Mouse (Mus musculus) liver, embryonic 14.5 days (tissue): ENCODE measurements at regions not wholly inside any gene's neighbourhood (a gene's known extent, or its start where the extent isn't known, plus 50 kb on each side); places are given as distances from the start of the nearest gene placed in this dataset.
"Not testable (repeated sequence)": the region's sequence is repeated elsewhere in the genome, so short reads cannot be mapped to it uniquely, and the experiment has no call there.

Experiments
- ATAC-seq: fragments of 200-750 bp; cut with Nextera tagmentation; 2 replicates; pipeline ENCODE4 v1.8.0; 2017; ENCODE audit warnings: moderate number of reproducible peaks, mild to moderate bottlenecking, moderate library complexity; ENCODE audit not compliant: insufficient read depth
- DNase-seq, 3 experiments: peaks; one replicate each; pipeline ENCODE4 v3.0.0-alpha.2; 2012 to 2013; ENCODE audit warnings: low read depth in 3 of 3, low spot score in 3 of 3
- H3K27ac ChIP-seq: fragments of 300-500 bp; sonication (generic); 2 replicates; pipeline ENCODE4 v1.5.1; 2014; ENCODE audit warnings: moderate library complexity, mild to moderate bottlenecking, control low read depth, inconsistent platforms
- H3K27me3 ChIP-seq: fragments of 300-500 bp; sonication (generic); 2 replicates; pipeline ENCODE4 v1.6.1; 2014; ENCODE audit warnings: mild to moderate bottlenecking, low read length, moderate library complexity; ENCODE audit not compliant: control insufficient read depth, insufficient read depth
- H3K36me3 ChIP-seq: fragments of 300-500 bp; sonication (generic); replicated peaks from 2 replicates; pipeline ENCODE4 v1.6.1; 2014; ENCODE audit warnings: low read depth; ENCODE audit not compliant: control insufficient read depth, insufficient read depth
- H3K4me1 ChIP-seq, 2 experiments: fragments of 200-500 bp in 1 of 2; fragments of 300-500 bp in 1 of 2; sonication (generic) in 1 of 2; replicated peaks; 2 replicates each; pipeline ENCODE4 v1.6.1; 2012 to 2014; ENCODE audit warnings: antibody characterized with exemption in 1 of 2, inconsistent platforms in 1 of 2, low read length in 1 of 2; ENCODE audit not compliant: control insufficient read depth in 2 of 2, insufficient read depth in 2 of 2
- H3K4me2 ChIP-seq: fragments of 300-500 bp; sonication (generic); 2 replicates; pipeline ENCODE4 v1.6.1; 2014; ENCODE audit warnings: low read depth, mild to moderate bottlenecking, control low read depth, moderate library complexity
- H3K4me3 ChIP-seq, 2 experiments: fragments of 200-500 bp in 1 of 2; fragments of 300-500 bp in 1 of 2; sonication (generic) in 1 of 2; 2 replicates each; pipeline ENCODE4 v1.5.1; 2012 to 2014; ENCODE audit warnings: low read depth in 2 of 2, low read length in 2 of 2, mild to moderate bottlenecking in 2 of 2, control low read depth in 1 of 2, inconsistent platforms in 1 of 2, moderate library complexity in 1 of 2; ENCODE audit not compliant: insufficient read depth in 1 of 2
- H3K9ac ChIP-seq: fragments of 300-500 bp; sonication (generic); replicated peaks from 2 replicates; pipeline ENCODE4 v1.6.1; 2014; ENCODE audit warnings: mild to moderate bottlenecking, control low read depth, moderate library complexity
- H3K9me3 ChIP-seq: fragments of 300-500 bp; sonication (generic); 2 replicates; pipeline ENCODE4 v1.6.1; 2016; ENCODE audit warnings: low read length, mixed read lengths; ENCODE audit not compliant: control insufficient read depth
- CTCF ChIP-seq: IDR thresholded peaks from 2 replicates; pipeline ENCODE4 v1.5.1; 2016; ENCODE audit warnings: antibody characterized with exemption, low read depth, control low read depth
- EP300 ChIP-seq: IDR thresholded peaks from 2 replicates; pipeline ENCODE4 v1.6.1; 2016; ENCODE audit warnings: antibody characterized with exemption, low read depth
- WGBS: fragments of 180-500 bp; shearing (Covaris S2); extraction: QIAGEN DNeasy Blood & Tissue Kit; methylation state at CpG from one replicate; pipeline ENCODE4 v1.1.7; 2014; ENCODE audit not compliant: insufficient replicate concordance; 5-methylcytosine and 5-hydroxymethylcytosine counted together

DNA sequence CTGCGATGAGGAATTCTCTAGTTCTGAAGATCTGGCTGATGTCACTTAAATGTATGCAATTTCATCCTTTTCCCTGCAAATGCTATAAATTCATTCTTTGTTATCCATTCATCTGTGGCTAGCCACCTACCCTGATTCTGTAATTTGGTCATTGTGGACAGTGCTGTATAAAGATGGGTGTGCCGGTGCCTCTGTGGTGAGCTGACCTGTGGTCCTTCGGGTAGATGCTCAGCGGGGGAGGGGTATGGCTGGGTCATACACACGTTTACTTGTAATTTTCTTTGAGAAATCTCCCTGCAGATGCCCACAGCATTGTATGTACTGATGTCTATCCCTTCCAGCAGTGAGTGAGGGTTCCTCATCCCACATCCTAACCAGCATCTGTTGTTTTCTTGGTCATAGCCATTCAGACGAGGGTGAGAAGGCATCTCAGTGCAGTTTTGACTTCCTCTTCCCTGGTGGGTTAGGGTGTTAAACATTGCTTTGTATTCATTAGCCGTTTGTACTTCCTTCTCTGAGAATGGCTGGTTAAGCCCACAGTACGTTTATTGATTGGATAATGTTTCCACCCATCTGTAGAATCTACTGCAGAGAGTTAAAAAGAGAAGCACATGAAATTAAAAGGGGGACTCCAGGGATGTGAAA lies 169.3 kb upstream of the Frmd6 start:
- H3K9ac ChIP-seq = no peak overlapping the region
- no peaks in the 10 kb centered on the region for H3K27me3 ChIP-seq
- no peak for ATAC-seq
- no peak overlapping the region for H3K4me3 ChIP-seq
- TF ChIP-seq EP300 = no peak
- TF ChIP-seq CTCF = no peak
- H3K36me3 ChIP-seq = no peaks in the 10 kb centered on the region
- no peak overlapping the region for H3K27ac ChIP-seq
- no peaks in the 10 kb centered on the region for H3K9me3 ChIP-seq
- H3K4me1 ChIP-seq = no peaks in the 10 kb centered on the region
- no peak for DNase-seq
- no peak overlapping the region for H3K4me2 ChIP-seq
- WGBS = 41% methylated on average over 8 of the region's 8 CpGs

DNA sequence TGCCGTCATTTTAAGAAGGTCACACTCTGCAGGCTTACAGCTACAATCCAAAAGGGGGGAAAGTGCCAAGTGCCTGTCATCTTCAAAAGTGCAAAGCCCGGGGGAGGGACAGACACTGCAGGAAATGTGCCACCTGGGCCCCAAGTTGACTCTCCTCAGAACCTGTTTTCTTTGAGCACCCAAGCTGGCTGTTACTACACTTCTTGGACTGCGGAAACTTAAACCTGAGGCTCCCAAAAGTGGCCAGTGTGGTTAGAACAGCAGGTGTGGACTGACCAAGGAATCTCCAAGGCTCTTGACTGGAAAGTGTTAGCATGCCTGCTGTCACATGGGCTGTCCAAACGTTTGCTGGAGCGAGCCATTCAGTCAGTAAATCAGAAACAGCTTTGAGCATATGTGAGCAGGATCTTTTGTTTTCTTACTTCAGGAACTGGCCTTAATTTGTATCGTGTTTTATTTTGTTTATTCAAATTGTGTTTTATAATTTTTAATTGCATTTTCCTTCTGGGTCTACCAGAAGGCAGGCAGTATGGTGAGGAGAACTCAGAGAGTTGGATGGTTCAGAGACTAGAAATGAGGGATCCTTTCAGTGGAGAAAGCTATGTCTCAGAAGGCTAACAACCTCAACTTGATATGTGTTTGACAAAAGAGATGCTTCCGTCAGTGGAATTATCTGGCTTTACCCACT lies 168.4 kb upstream of the Frmd6 start:
- Histone ChIP-seq H3K27ac (no peak overlapping the region), H3K9me3 (no peaks in the 10 kb centered on the region), H3K4me1 (no peaks in the 10 kb centered on the region), H3K4me3 (no peak overlapping the region), H3K9ac (no peak overlapping the region), H3K27me3 (no peaks in the 10 kb centered on the region), H3K4me2 (no peak overlapping the region), H3K36me3 (no peaks in the 10 kb centered on the region)
- ATAC-seq = no peak
- no peak for TF ChIP-seq CTCF
- no peak for TF ChIP-seq EP300
- 53% methylated on average over 7 of the region's 7 CpGs for WGBS
- no peak for DNase-seq

DNA sequence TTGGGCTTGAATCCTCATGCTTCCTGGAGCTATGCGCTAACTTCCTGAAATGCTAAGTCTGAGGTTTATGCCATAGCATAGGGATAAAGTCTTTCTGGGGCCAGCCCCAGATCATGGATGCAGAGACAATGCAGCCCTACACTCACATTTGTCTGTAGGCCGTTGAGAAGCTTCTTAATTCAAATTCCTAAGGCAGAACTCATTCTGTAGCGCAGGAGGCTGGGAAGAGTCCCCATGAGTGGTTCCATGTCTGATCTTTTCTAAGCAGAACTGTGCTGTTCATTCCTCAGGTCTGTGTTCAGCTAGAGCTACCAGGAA lies 167.9 kb upstream of the Frmd6 start:
- no peaks in the 10 kb centered on the region for H3K4me1 ChIP-seq
- no peaks in the 10 kb centered on the region for H3K9me3 ChIP-seq
- DNase-seq (no peak), ATAC-seq (no peak)
- TF ChIP-seq EP300 = no peak
- TF ChIP-seq CTCF = no peak
- H3K4me2 ChIP-seq = no peak overlapping the region
- no peak overlapping the region for H3K9ac ChIP-seq
- no peak overlapping the region for H3K4me3 ChIP-seq
- H3K36me3 ChIP-seq = no peaks in the 10 kb centered on the region
- no peak overlapping the region for H3K27ac ChIP-seq
- WGBS = 67% methylated on average over 3 of the region's 3 CpGs
- no peaks in the 10 kb centered on the region for H3K27me3 ChIP-seq

DNA sequence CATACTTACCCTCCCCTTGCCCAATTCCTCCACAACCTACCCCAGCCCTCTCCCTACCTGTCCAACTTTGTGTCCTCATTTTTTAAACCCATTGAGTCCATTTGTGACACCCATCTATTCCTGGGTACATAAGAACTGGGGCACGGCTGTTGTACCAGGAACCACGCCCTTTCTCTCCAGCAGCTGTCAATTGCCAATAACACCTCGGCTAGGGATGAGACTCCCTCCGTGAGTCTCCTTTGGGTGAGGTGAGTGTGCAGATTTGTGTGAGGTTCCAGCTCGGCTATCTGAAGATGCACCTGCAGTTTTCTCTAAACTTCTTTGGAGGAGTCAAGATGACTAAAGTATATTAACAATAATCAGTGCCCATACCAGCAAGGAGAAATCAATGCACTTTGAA lies 167.2 kb upstream of the Frmd6 start:
- H3K27me3 ChIP-seq = no peaks in the 10 kb centered on the region
- WGBS = 47% methylated on average over 5 of the region's 5 CpGs

DNA sequence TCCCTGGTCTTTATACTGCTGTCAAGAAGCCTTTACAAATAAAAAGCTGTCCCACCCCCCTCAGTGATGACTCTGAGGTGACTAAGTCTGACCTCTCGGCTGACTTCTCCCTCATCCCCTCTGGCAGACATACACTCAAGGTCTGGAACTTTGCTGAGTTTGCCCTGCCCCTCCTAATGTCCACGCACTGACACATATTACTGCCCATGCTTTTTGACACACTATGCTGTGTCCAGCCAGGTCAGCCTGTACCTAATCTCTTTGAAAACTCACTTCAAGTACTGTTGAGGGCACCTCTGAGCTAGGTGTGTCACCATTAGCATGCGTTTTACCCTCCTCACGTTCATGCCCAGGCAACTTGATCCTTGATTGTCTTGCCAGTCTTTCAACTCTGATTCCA lies 164.9 kb upstream of the Frmd6 start:
- Histone ChIP-seq H3K27me3 (no peaks in the 10 kb centered on the region), H3K9me3 (no peaks in the 10 kb centered on the region), H3K9ac (no peak overlapping the region), H3K4me1 (no peaks in the 10 kb centered on the region), H3K4me3 (no peak overlapping the region), H3K36me3 (no peaks in the 10 kb centered on the region), H3K27ac (no peak overlapping the region), H3K4me2 (no peak overlapping the region)
- no peak for DNase-seq
- 61% methylated on average over 4 of the region's 4 CpGs for WGBS
- TF ChIP-seq CTCF (no peak), EP300 (no peak)
- no peak for ATAC-seq

More for the DNA sequence above, 167.2 kb upstream of the Frmd6 start:
- Histone ChIP-seq H3K27ac (no peak overlapping the region), H3K9me3 (no peaks in the 10 kb centered on the region), H3K4me2 (no peak overlapping the region), H3K9ac (no peak overlapping the region), H3K36me3 (no peaks in the 10 kb centered on the region), H3K4me1 (no peaks in the 10 kb centered on the region), H3K4me3 (no peak overlapping the region)
- DNase-seq = no peak
- TF ChIP-seq CTCF (no peak), EP300 (no peak)
- ATAC-seq = no peak

DNA sequence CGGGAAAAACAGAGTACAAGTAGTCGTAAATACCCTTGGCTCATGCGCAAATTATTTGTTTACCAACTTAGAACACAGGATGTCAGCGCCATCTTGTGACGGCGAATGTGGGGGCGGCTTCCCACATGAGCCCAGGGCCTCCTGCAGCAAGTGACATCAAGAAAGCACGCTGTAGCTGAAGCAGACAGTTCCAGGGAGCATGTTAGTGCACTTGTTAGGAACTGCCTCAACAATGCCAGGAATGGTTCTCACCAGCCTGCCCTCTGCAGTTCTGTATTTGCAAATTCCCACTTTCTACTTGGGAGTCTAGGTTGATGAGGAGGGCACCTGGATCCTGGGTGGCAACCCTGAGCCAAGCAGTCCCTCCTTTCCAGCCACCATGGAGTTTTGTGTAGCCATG lies 157.2 kb upstream of the Frmd6 start:
- H3K4me2 ChIP-seq, H3K4me3 ChIP-seq, H3K9me3 ChIP-seq, H3K27me3 ChIP-seq, H3K27ac ChIP-seq, H3K36me3 ChIP-seq, H3K9ac ChIP-seq, ATAC-seq, H3K4me1 ChIP-seq, DNase-seq: not testable (repeated sequence)
- WGBS = 75% methylated on average over 6 of the region's 8 CpGs
